Mouse (Mus musculus) liver, postnatal 0 days (tissue): ENCODE data around the gene Hibadh.

ENCODE experiments used
- CTCF ChIP-seq: sonication (generic); IDR thresholded peaks from 2 replicates; pipeline ENCODE4 v1.5.1; 2016; ENCODE audit warnings: antibody characterized with exemption, low read depth
- EP300 ChIP-seq: IDR thresholded peaks from 2 replicates; pipeline ENCODE4 v1.6.1; 2016; ENCODE audit warnings: antibody characterized with exemption, low read depth, mild to moderate bottlenecking

DNA sequence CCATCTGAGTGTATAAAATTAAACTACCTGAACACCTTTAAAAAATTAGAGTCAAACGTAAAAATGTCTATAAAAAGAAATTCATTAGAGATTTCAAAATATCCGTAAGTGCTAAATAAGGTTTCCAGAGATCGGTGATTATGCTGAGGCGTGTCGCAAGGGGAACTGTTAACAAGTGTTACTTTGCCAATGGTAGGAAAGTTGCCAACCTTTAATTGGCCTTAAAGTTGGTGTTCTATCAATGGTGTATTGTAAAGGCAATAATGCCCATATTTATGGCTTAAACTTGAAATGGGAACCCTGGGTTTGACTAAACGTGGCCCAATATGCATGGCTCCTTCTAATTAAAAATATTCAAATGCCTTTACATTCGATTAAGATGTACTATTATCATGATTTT lies 33.5 kb upstream of the Hibadh start:
- TF ChIP-seq CTCF (no peak), EP300 (no peak)
